Mouse (Mus musculus) layer of hippocampus, postnatal 36 days (tissue): Measurements from ENCODE around the gene Sdk2. TPM values are rescaled to one million over a fixed set of nuclear protein-coding genes. Genes with fewer than 3 reads are reported as not detected.

Experiments
- DNase-seq, 2 experiments: peaks; one replicate each; pipeline ENCODE4 v3.0.0; 2022
- total RNA-seq, 2 experiments: library from RNA; stranded (reverse); gene quantifications; 2 replicates each; pipeline ENCODE4 v1.2.3; 2021

The Sdk2 gene
- total RNA-seq, 2 experiments from 2014 or later = 19.8 to 25.9 TPM

DNA sequence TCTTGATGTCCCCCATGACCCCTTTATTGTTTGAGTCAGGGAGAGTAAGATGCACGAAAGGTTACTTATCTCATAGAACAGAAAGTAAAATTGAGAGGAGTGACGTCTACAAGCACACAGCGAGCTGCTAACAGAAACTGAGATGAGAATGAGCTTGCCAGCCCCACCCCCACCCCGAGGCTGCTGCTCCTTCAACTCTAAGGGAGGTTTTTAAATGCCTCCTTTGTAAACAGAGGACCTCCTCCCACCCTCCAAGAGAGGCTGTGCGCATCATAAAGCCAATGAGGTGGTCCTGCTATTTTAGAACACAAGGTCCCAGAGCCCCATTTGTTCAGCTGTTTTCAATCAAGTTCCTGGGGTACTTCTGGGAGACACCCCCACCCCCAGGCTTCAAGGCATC, 303.4 kb downstream of the Sdk2 start:
- no peak for DNase-seq

DNA sequence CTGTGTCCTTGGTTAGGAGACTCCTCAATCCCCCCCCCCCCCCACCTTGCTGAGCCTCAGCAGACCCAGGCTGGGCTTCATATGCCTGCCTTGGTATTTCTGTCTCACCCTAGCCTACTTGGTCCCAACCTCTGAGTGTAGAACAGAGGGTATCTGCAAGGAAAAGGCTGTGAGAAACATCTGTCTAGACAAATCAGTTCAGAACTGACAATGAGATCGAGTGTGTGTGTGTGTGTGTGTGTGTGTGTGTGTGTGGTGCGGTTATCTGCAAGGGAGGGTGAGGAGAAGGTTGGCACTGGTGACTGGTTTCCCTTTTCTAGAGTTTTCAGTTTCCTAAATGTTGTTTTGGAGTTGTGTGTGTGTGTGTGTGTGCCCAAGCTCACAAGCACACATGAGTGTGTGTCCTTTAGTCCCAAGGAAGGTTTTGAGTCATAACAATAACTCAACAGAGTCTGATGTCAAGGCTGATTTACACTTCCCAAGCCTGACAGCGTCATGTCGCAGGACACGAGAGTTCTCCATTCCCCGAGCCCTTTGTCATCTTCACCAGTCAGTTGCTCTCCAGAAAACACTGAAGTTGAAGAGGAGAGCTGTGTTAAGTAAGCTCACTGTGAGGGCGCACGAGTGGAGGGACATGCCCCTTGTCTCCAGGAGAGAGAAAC, 304.6 kb downstream of the Sdk2 start:
- no peak for DNase-seq

DNA sequence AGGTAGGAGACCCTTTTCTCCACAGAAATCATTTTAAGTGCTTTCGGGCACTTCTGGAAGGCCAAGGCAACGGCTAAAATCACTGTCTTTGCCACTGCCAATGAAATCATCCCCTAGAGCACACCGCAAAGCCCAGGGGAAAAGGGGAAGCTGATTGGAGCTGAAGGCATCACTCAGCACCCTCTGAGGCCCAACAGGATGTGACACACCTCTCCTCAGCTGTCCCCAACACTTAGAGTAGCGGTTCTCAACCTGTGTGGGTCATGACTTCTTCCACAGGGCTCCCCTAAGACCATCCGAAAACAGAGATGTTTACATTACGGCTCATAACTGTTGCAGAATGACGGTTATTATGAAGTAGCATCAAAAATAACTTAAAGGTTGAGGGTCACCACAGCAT, 305.2 kb downstream of the Sdk2 start:
- DNase-seq = no peak

DNA sequence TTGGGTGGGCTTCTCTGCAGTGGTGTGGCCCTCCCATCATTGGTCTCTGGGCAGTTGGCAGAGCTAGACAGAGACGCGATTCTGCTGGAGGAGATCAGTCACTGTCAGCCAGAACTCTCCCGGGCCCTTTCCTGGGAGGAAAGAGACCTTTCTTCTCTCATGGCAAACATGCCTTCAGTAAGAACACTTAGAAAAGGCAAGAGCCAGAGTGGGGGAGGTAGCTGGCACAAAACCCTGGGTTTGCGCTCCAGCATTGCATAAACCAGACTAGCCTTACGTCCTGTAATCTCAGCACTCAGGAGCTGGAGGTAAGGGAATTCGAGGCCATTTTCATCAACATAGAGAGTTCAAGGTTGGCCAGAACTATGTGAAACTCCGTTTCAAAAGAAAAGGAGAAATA, 306.4 kb downstream of the Sdk2 start:
- DNase-seq = no peak

DNA sequence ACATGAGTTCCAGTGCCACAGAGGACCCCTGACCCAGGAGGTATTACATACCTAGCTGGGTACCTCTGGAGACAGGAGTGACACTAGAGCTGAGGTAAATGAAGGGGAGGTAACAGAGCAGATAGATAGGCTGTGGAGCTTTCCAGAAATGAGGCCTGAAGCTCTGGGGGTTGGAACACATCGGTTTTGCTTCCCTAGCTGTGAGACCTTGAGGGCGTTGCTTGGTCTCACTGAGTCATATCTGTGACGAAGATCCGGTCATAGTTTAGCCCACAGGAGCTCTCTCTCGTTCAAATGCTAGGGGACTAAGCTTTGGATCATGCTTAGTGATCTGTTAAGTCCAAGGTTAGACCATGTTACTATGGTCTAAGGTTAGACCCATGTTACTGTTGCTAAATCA, 308.0 kb downstream of the Sdk2 start:
- no peak for DNase-seq

DNA sequence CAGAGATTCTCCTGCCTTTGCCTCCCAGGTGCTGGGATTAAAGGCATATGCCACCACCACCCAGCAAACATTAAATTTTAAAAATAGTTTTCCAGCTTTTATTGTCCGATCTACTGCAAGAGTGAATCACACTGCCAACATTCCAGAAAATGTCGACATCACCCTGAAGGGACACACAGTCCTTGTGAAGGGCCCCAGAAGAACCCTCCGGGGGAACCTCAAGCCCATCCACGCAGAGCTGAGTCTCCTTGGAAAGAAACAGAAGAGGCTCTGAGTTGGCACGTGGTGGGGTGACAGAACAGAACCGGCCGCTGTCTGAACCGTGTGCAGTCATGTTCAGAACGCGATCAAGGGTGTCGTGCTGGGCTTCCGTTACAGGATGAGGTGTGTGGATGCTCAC, 310.3 kb downstream of the Sdk2 start:
- DNase-seq = no peak

DNA sequence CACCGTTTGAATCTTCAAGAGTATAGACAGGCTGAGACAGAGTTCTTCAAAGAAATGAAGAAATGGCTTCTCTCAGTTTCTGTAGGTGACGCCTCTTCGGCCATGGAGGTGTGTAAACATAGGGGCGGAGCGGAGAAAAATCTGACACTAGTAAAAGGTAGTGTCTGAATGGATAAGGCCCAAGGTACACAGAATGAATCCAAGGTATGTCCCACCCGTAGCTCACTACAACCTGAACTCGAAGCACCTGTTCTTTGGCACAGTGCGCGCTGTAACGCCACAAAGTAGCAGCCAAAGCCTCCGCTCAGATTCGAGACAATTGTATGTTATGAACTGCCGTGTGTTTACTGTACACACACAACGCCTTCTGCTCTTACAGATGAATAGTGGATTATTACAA, 311.0 kb downstream of the Sdk2 start:
- no peak for DNase-seq

DNA sequence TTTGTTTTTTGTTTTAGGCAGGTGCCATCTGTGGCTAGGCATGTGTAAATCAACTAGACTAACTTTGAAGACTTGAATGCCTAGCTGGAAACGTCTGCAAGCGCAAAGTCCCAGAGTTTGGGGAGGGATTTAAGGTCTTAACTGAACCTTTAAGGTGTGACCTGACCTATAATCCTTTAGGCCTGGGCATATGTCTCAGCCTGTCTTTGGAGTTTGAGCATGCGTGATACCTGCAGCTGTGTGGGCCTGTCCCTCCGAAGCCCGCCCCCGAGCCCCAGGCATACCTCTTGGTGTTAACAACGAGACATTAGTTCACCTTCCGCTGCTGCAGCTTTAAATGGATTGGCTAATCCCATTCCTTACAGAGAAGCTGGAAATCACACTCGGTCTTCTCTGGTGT, 312.0 kb downstream of the Sdk2 start:
- DNase-seq = no peak

DNA sequence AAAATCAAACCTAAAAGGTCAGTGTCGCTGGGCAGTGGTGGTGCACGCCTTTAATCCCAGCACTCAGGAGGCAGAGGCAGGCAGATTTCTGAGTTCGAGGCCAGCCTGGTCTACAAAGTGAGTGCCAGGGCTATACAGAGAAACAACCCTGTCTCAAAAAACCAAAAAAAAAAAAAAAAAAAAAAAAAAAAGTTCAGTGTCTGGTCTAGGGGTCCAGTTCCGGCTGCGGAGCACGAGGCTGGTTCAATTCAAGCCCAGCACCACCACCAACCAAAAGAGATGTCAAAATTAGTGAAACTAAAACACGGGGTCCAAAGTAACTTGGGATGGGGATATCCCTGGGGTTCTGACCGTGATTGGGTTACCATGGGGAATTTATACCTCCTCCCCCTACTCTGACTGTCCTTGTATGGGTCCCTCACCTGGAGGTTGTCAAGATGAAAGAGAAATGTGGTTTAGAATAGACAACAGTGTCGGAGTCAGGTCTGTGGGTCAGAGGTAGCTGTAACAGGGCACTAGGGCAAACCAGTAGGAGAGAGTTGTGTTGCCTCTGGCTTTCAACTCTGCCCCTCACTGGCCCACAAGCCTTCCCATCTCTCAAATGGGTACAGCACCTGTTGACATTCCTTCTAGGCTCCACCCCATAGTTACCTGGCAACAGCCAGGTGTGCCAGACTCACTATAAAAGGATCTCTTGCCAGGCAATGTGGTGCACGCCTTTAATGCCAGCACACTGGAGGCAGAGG, 314.0 kb downstream of the Sdk2 start:
- DNase-seq = no peak

DNA sequence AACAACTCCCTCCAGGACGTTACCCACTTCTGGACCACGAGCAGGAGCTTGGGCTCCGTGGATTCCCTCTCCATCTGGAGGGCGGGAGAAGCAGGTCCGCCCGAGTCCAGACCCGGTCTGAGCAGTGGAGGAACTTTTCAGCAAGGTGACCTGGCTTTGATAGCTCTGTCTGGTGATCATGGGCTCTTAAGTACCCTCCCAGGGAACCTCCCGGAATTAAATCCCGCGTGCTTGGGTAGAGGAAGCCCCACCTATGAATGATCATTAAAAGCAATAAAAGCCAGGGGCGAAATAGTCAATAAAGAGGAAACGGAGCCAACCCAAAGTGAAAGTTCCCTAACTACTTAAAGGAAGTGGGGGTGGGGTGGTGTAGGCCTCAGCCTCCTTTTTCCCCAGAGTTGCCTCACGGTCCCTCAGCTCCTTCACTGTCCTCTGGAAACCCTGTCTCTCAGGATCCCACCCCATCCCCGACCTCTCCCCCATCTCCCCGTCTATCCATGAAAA, 314.6 kb downstream of the Sdk2 start:
- DNase-seq = no peak

DNA sequence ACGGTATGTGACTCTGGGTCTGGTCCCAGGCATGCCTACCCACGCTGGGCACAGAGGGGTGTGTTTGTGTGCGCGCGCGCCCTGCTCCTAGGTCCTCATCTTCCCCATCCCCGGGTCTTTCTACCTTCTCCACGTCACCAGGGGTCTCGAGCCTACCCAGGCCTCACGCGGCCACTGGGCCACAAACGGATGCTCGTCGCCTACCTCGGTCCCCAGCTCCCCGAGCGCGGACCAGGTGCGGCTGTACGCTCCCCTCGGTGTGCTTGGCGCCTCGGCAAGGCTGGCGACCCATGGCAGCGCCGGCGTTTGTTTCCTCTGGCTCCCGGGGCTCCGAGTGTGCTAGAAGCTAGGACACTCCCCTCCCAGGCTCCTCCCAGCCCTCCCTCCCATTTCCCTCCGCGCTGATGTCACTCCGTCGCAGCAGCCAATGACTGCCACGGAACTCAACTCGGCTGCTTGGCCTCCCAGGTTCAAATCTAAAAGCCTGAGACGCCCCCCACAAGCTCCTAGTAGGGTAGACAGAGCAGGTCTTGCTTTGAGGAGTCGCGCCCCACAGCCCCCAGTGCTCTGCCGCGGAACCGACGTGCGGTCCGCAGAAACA, 315.3 kb downstream of the Sdk2 start, which contains the start of gene Cdc42ep4:
TSS of gene Cdc42ep4 (minus strand) at position 398 of the 601 bp plus-strand sequence.
- DNase-seq = peak; percentile 73 to 75

DNA sequence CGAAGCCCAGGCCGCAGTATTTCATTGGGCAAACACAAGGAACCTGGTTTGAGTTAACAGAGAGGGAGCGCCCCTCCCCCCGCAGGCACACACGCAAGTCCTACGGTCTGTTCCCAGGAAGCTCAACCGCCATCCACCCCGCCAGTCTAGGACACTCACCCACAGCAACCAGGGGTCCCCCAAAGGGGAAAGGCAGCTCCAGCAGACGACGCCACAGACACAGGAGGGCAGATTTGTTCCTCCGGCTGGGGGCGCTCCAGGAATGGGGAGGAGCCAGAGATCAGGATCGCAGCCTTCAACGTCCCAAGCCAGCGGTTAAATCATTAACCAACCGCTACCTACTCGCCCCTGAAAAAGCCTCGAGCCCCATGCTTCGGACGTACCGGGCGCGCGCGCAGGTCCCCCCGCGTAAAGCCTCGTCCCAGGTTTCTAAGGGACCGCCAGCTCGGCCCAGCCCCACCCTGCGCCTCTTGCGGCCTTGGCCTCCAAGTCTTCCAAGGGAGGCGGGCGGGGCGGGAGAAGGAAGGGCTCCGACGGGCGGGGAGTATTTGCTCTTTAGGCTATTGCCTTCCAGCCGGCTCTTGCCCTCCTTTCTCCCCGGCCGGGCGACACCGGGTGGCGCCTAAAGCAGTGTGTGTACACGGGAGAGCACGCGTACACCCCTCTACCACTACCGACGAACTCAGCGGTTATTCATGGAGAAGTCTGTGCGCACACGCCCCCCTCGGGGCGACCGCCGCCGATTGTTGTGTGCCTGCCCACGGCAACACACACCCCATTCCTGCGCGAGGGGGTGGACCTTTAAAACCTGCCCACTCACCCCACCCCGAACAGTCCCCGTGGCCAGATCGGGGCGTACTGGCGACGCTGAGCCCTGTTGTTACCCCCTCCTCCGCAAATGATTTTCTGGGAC, 316.0 kb downstream of the Sdk2 start:
- peak; percentile 69 to 71 for DNase-seq

DNA sequence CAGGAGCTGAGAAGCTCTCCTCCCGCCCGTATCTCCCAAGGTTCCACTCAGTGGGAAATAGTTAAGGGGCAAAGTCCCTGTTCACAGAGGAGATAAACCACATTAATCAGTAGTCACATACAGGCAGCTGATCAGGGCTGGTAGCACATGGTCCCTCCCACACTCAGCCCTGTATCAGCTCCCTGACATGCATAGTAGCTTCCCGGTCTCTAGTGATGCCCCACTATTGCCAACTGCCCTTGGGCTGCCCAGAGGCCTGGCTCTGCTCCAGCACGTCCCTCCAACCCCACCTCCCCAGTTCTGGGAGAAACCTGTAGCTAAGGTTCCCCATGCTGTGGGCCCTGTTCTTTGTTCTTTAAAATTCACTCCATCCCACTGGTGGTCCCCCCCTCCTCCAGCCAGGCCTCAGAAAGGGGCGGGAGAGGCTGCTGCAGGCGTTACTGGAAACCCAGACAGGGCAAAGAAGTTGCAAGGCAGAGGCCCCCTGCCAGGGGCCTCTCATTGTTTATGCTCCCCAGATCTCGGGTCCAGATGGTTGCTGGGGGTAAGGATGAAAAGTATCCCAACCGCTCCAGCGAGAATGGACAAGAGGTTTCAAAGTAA, 317.0 kb downstream of the Sdk2 start:
- DNase-seq = no peak

DNA sequence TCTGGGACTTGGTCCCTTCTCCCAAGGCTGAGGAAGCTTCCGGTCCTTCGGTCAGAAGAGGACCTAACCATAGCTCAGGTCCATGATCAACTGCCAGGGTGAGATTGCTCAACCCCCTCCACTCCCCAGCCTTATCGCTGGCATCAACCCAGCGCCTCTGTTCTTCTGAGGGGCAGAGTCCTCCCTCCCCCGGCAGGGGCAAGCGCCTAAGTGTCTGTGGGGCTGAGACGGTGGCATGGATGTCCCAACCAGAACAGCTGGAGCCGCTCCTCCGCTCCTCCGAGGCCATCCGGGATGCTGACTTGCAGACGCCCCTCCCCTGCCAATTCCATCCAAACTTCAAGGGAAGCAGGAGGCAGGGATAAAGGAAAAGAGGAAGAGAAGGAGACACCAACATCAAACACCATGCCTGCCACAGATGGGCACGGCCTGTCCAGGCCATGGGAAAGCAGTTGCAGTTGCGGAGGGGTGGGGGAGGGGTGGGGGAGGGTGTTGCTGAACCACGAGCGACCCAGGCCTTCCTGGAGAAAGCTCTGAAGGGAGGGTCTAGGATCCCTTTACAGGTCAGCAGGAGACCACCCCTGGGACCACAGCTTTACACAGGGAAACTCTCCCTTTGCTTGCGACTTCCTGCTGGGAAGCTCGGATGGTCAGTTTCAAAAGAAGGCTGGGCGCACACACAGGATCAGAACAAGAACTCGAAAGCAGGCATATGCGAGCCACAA, 317.9 kb downstream of the Sdk2 start:
- no peak for DNase-seq

DNA sequence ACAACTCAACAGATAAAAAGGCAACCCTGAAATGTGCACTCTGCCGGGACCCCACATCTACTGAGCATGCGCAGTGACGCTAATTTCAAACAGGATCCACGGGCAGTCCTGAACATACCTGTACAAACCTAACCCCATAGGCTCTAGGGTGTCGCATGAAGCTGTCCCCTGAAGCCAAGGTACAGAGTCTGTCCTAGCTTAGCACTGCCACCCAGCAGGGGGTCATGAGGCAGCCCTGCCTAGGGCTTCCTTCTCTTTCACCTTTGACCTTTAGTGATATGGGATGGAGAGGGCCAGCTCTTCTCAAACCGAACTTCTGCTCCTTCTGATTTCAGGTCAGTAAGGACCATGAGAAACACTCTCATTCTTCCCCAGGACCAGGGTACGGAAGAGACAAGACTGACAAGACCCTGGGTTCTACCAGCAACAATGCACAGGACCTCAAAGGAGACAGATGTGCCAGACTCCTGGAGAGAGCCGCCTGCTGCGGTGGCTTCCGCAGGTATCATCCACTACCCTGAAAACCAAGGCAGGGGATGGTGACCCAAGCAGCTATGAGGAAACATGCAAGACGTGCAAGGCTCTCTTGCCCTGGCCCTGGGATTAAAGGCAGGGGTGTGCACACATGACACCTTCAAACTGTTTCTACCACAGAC, 319.0 kb downstream of the Sdk2 start:
- no peak for DNase-seq

DNA sequence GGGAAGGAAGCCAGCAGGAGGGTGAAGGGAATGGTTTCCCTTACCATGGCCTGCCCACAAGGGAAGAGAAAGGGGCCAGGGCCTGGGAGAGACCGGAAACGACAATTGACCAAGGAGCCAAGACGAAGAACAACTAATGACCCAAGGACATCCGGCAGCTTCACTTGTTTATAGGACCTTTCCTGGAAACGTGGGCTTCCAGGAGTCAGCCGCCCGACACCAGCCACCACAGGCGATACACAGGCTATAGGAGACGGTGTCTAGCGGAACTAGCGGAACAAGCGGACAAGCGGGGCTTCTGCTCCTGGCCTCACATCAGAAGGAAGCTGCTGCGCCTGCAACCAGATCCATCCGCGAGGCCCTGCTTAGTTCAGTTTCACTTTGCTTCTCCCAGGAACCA, 319.8 kb downstream of the Sdk2 start:
- DNase-seq = no peak

DNA sequence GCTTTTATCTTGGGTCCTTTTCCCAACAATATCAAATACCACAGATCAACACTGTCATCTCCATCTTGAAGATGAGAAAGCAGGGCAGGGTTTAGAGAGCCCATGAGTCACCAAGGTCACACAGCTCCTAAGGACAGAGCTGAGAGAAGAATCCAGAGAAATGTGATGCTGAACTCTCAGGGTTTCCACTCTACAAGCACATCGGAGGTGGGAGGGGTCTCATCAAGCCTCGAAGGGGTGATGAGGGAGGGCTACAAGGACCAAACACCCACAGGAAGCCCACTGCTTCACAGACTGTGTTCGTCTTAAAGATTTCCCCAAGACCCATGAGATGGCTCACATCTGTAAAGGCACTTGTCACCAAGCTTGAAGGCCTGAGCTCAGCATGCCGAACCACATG, 320.9 kb downstream of the Sdk2 start:
- DNase-seq = no peak

DNA sequence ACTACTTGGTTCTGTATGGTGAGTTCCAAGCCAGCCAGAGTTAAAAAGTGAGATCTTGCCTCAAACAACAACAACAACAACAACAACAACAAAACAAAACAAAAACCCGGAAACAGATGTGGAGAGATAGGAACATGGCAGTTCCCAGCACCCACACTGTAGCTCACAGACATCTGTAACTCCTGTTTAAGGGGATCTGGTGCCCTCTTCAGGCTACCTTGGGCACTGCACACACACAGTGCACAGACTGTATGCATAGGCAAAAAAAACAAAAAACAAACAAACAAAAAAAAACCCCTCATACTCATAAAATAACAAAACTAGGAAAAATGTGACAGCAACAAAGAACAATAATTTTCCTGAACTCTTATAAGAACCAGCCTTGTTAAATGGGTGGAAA, 323.8 kb downstream of the Sdk2 start:
- DNase-seq = no peak

DNA sequence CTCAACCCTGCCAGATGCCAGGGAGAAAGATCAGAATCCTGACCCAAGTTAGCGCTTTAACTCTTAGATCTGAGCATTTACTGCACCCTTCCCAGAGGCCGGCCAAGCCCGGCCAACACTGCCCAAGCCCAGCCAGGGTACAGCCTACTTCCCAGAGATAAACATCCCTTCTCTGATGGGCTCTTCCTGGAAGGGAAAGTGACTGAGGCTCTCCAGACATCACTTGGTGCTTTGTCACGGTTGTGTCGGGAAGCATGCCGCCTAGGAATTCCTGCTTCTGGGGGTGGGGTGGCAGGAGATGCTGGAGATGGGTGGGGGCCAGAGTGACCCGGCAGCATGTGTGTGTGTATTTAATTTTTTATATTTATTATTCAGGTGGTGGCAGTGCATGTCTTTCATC, 326.7 kb downstream of the Sdk2 start:
- DNase-seq = no peak

DNA sequence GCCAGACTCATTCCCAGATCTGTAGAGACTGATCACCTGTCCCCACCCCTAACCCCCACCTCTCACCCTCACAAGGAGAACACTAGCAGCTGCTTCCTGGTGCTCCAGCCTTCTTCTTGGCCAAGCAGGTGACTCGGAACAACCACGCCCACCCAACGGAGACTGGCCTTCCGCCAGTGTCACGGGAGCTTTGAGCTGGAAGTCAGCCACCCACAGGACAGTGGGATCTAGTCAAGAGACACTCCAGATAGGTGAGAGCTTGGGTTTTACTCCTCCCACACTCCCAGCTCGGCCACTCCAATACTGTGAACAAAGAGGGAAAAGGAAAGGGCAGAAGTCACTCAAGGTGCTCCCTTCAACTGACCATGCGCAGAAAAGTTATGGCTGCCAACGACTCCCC, 327.6 kb downstream of the Sdk2 start:
- no peak for DNase-seq

DNA sequence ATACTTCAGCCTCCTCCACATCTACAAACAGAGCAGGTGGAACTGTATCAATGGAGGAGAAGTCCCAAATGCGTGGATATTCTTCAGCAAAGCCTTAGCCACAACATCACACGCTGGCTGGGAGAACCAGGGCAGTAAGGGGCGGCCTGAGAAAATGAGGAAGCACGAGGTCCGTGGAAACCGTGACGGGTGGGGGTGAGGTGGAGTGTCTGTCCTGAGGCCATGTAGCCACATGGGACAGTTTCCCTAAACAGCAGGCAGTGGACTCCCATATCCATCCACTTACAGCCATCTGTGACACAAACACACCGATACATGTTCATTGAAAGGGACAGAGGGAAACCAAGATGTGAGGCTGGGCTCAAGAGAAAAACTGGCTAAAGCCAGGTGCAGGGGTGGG, 328.9 kb downstream of the Sdk2 start:
- DNase-seq = no peak
